Mouse (Mus musculus) stomach, postnatal 0 days (tissue): ENCODE measurements around the gene Sprr1a.

Source experiments
- CTCF ChIP-seq: IDR thresholded peaks from 2 replicates; pipeline ENCODE4 v1.5.1; 2016; ENCODE audit warnings: antibody characterized with exemption, low read depth, mild to moderate bottlenecking, moderate library complexity
- EP300 ChIP-seq: optimal IDR thresholded peaks from 2 replicates; pipeline ENCODE3; 2016; ENCODE audit warnings: antibody characterized with exemption

- TF ChIP-seq CTCF = no peak
- no peak for TF ChIP-seq EP300
Measured at GRCm38 (mm10) chr3:92440177-92440576, 45.5 kb downstream of the Sprr1a start.
